Mouse (Mus musculus): ENCODE measurements at regions not wholly inside any gene's neighbourhood (a gene's known extent, or its start where the extent isn't known, plus 50 kb on each side); places are given as distances from the start of the nearest gene placed in this dataset.
"Not testable (repeated sequence)": the region's sequence is repeated elsewhere in the genome, so short reads cannot be mapped to it uniquely, and the experiment has no call there.

DNA sequence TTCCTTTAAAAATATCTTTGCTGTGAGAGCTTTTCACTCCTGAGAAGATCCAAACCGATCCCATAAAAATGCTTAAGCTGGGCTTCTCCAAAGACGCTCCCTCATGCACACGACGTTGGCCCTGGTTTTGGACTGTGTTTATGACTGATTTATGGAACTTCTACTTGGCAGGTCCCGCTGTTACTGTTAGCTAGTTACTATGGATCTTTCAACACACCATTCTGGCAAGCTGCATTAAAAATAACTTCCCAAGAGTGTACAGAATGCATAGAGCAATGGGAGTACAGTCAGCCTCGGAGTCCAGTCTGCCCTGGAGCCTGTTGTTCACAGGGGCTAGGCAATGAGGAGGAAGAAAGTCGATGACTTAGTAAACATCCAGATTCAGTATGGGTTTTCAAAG is 71.5 kb upstream of the Cdk6 start:
- WGBS (ENCODE audit: insufficient replicate concordance): 52% methylated on average over 7 of the region's 7 CpGs
- no peak overlapping the region for H3K4me3 ChIP-seq (ENCODE audit: insufficient read depth in 1 of 2, low read depth in 2 of 2, low read length in 2 of 2)
- H3K9me3 ChIP-seq (ENCODE audit: control insufficient read depth, low read length): no peaks in the 10 kb centered on the region
- TF ChIP-seq EP300 (IDR thresholded peaks at IDR 0.05; ENCODE audit: low read depth) (no peak), CTCF (IDR thresholded peaks at IDR 0.05; ENCODE audit: low read depth) (no peak)
- ATAC-seq (ENCODE audit: insufficient read depth): no peak
- H3K27me3 ChIP-seq (ENCODE audit: control insufficient read depth, insufficient read depth, low read length): no peaks in the 10 kb centered on the region
- H3K4me1 ChIP-seq (replicated peaks; ENCODE audit: control insufficient read depth in 2 of 2, insufficient read depth in 2 of 2, low read length in 1 of 2): no peaks in the 10 kb centered on the region
- H3K27ac ChIP-seq: no peak overlapping the region
- H3K36me3 ChIP-seq (replicated peaks; ENCODE audit: control insufficient read depth, insufficient read depth, low read depth): no peaks in the 10 kb centered on the region
- H3K4me2 ChIP-seq (ENCODE audit: low read depth): no peak overlapping the region
- no peak for DNase-seq (ENCODE audit: low read depth in 3 of 3, low spot score in 3 of 3)
- H3K9ac ChIP-seq (replicated peaks): no peak overlapping the region

DNA sequence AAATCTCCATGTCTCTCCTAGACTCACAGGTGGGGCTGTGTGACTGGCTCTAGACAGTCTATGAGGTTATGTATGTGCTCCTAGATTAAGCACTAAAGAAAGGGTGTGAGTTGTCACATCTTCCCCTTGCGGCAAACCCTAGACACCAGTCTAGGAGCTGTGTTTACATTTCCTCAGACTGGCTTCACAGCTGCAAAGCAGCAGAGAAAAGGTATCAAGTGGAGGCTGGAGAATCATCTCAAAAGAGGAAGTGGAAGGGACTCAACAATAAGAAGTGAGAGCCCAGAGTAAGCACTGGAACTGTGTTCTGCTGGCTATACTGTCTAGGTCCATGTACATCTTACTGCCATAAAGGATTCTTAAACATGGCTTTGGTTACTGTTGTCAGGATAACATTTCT is 68.1 kb upstream of the Cdk6 start:
- not testable (repeated sequence) for DNase-seq (ENCODE audit: low read depth in 3 of 3, low spot score in 3 of 3); H3K4me3 ChIP-seq (ENCODE audit: insufficient read depth in 1 of 2, low read depth in 2 of 2, low read length in 2 of 2); H3K27me3 ChIP-seq (ENCODE audit: control insufficient read depth, insufficient read depth, low read length); H3K4me2 ChIP-seq (ENCODE audit: low read depth); ATAC-seq (ENCODE audit: insufficient read depth); H3K4me1 ChIP-seq (replicated peaks; ENCODE audit: control insufficient read depth in 2 of 2, insufficient read depth in 2 of 2, low read length in 1 of 2); H3K9me3 ChIP-seq (ENCODE audit: control insufficient read depth, low read length); H3K36me3 ChIP-seq (replicated peaks; ENCODE audit: control insufficient read depth, insufficient read depth, low read depth); H3K9ac ChIP-seq (replicated peaks); H3K27ac ChIP-seq
- WGBS (ENCODE audit: insufficient replicate concordance): 34% methylated on average over 1 of the region's 1 CpGs

DNA sequence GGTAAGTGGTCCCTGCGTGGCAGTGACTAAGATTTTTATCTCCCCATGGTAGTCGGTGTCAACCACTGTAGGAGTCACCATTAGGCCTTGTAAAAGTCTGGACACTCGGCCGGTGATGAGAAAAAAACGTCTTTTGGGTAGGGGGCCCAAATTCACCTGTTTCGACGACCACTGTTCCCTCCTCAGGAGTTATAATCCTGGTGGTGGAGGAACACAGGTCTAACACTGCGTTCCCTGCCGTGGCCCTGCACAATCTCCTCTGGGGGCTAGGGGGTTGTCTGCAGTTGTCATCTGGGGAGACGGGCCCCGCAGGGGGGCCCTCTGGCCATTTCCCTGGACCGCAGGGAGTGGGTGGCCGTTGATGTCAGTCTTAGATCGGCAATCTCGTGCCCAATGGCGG is 64.0 kb upstream of the Cdk6 start:
- ATAC-seq (ENCODE audit: insufficient read depth): not testable (repeated sequence)
- WGBS (ENCODE audit: insufficient replicate concordance): 69% methylated on average over 16 of the region's 16 CpGs

DNA sequence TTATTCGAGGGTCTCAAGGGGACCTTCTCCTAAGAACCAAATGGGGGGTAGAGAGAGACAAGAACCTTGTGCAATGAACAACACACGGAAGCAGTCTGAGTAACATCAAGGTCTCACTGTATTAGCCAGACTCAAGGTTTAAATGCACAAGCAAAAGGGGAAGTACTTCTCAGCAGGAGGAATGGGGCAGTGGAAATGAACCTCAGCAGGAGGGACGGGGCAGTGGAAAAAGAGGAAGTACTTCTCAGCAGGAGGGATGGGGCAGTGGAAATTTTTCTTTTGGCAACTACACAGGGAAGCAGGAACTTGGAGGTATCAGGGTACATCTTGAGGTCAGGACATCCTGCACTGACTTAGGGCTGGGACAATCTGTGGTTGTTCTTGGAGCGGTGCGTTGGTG is 62.3 kb upstream of the Cdk6 start:
- not testable (repeated sequence) for H3K36me3 ChIP-seq (replicated peaks; ENCODE audit: control insufficient read depth, insufficient read depth, low read depth); ATAC-seq (ENCODE audit: insufficient read depth)
- WGBS (ENCODE audit: insufficient replicate concordance): 65% methylated on average over 5 of the region's 5 CpGs

More for the DNA sequence above, 64.0 kb upstream of the Cdk6 start:
- H3K9me3 ChIP-seq (ENCODE audit: control insufficient read depth, low read length); H3K4me2 ChIP-seq (ENCODE audit: low read depth); H3K36me3 ChIP-seq (replicated peaks; ENCODE audit: control insufficient read depth, insufficient read depth, low read depth); DNase-seq (ENCODE audit: low read depth in 3 of 3, low spot score in 3 of 3); H3K9ac ChIP-seq (replicated peaks); H3K4me3 ChIP-seq (ENCODE audit: insufficient read depth in 1 of 2, low read depth in 2 of 2, low read length in 2 of 2); H3K4me1 ChIP-seq (replicated peaks; ENCODE audit: control insufficient read depth in 2 of 2, insufficient read depth in 2 of 2, low read length in 1 of 2); H3K27ac ChIP-seq; H3K27me3 ChIP-seq (ENCODE audit: control insufficient read depth, insufficient read depth, low read length): not testable (repeated sequence)

DNA sequence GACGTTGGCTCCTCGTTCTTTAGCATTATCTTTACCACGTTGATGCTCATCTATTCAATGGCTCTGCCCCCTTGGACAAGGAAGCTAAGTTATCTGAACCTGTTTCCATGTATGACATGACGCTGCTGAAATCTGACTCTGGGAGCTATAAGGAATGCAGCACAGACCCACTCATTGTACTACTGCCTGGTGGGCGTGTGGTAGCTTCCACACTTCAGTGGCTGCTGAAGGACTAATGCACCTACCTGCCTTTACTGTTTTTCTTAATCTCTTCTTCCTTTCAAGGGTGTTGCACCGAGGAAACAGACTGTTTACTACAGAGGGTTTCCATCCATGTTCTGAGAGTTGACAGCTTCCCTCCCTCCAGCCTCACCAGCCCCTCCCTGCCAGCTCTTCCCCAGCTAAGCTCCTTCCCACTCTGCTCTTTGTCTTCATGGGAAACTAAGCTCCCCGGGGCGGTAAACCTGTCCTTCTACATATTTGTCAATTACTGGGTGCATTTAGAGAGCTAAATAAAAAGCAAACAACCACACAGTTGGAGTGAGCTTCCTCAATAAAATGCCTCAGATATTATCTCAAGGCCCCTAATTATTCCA is 59.3 kb upstream of the Cdk6 start:
- not testable (repeated sequence) for H3K4me1 ChIP-seq (replicated peaks; ENCODE audit: control insufficient read depth in 2 of 2, insufficient read depth in 2 of 2, low read length in 1 of 2); H3K36me3 ChIP-seq (replicated peaks; ENCODE audit: control insufficient read depth, insufficient read depth, low read depth); H3K27ac ChIP-seq; DNase-seq (ENCODE audit: low read depth in 3 of 3, low spot score in 3 of 3); H3K4me3 ChIP-seq (ENCODE audit: insufficient read depth in 1 of 2, low read depth in 2 of 2, low read length in 2 of 2); H3K9ac ChIP-seq (replicated peaks); H3K4me2 ChIP-seq (ENCODE audit: low read depth); ATAC-seq (ENCODE audit: insufficient read depth); H3K27me3 ChIP-seq (ENCODE audit: control insufficient read depth, insufficient read depth, low read length); H3K9me3 ChIP-seq (ENCODE audit: control insufficient read depth, low read length)
- 55% methylated on average over 8 of the region's 8 CpGs for WGBS (ENCODE audit: insufficient replicate concordance)

More for the DNA sequence above, 62.3 kb upstream of the Cdk6 start:
- H3K4me1 ChIP-seq (replicated peaks; ENCODE audit: control insufficient read depth in 2 of 2, insufficient read depth in 2 of 2, low read length in 1 of 2); DNase-seq (ENCODE audit: low read depth in 3 of 3, low spot score in 3 of 3); H3K27ac ChIP-seq; H3K27me3 ChIP-seq (ENCODE audit: control insufficient read depth, insufficient read depth, low read length); H3K9me3 ChIP-seq (ENCODE audit: control insufficient read depth, low read length); H3K4me2 ChIP-seq (ENCODE audit: low read depth); H3K4me3 ChIP-seq (ENCODE audit: insufficient read depth in 1 of 2, low read depth in 2 of 2, low read length in 2 of 2); H3K9ac ChIP-seq (replicated peaks): not testable (repeated sequence)

DNA sequence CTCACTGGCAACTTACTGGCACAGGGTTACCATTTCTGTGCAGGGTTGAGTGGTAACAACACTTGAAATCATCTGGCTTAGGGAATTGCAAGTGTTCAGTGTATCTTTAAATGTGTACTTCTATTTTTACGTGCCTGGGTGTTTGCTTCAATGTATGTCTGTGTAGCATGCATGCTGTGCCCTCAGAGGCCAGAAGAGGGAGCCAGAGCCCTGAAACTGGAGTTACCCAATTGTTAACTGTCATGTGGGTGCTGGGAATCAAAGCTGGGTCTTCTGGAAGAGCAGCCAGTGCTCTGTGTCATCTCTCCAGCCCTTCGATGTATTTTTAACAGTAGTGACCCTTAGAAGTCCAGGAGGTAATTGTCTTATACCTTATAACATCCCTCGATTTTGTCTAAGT is 58.2 kb upstream of the Cdk6 start:
- Histone ChIP-seq H3K9me3 (ENCODE audit: control insufficient read depth, low read length) (no peaks in the 10 kb centered on the region), H3K4me2 (ENCODE audit: low read depth) (no peak overlapping the region), H3K9ac (replicated peaks) (no peak overlapping the region), H3K4me1 (replicated peaks; ENCODE audit: control insufficient read depth in 2 of 2, insufficient read depth in 2 of 2, low read length in 1 of 2) (no peaks in the 10 kb centered on the region), H3K27me3 (ENCODE audit: control insufficient read depth, insufficient read depth, low read length) (no peaks in the 10 kb centered on the region), H3K4me3 (ENCODE audit: insufficient read depth in 1 of 2, low read depth in 2 of 2, low read length in 2 of 2) (no peak overlapping the region), H3K36me3 (replicated peaks; ENCODE audit: control insufficient read depth, insufficient read depth, low read depth) (no peaks in the 10 kb centered on the region), H3K27ac (no peak overlapping the region)
- DNase-seq (ENCODE audit: low read depth in 3 of 3, low spot score in 3 of 3) (no peak), ATAC-seq (ENCODE audit: insufficient read depth) (no peak)
- no peak for TF ChIP-seq EP300 (IDR thresholded peaks at IDR 0.05; ENCODE audit: low read depth)
- TF ChIP-seq CTCF (IDR thresholded peaks at IDR 0.05; ENCODE audit: low read depth): peak; percentile 23; the same call in 1 of the 2 replicates
- WGBS (ENCODE audit: insufficient replicate concordance): 63% methylated on average over 3 of the region's 3 CpGs

DNA sequence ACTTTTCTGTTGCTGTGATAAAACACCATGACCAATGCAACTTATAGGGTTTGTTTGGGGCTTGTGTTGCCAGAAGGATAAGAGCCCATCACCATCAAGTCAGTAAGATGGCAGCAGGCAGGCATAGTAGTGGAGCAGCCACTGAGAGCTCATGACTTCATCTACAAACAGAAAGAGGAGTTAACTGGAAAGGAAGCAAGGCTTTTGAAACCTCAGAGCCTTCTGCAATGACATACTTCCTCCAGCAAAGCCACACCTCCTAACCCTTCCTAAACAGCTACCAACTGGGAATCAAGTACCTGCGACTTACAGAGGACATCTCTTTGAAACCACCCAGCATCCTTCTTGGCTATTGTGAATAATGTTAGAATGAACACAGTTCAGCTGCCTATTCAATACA is 57.0 kb upstream of the Cdk6 start:
- not testable (repeated sequence) for H3K4me2 ChIP-seq (ENCODE audit: low read depth); H3K27ac ChIP-seq; H3K27me3 ChIP-seq (ENCODE audit: control insufficient read depth, insufficient read depth, low read length); H3K4me3 ChIP-seq (ENCODE audit: insufficient read depth in 1 of 2, low read depth in 2 of 2, low read length in 2 of 2); DNase-seq (ENCODE audit: low read depth in 3 of 3, low spot score in 3 of 3); H3K4me1 ChIP-seq (replicated peaks; ENCODE audit: control insufficient read depth in 2 of 2, insufficient read depth in 2 of 2, low read length in 1 of 2); H3K9ac ChIP-seq (replicated peaks); H3K36me3 ChIP-seq (replicated peaks; ENCODE audit: control insufficient read depth, insufficient read depth, low read depth); ATAC-seq (ENCODE audit: insufficient read depth); H3K9me3 ChIP-seq (ENCODE audit: control insufficient read depth, low read length)
- 63% methylated on average over 1 of the region's 1 CpGs for WGBS (ENCODE audit: insufficient replicate concordance)

DNA sequence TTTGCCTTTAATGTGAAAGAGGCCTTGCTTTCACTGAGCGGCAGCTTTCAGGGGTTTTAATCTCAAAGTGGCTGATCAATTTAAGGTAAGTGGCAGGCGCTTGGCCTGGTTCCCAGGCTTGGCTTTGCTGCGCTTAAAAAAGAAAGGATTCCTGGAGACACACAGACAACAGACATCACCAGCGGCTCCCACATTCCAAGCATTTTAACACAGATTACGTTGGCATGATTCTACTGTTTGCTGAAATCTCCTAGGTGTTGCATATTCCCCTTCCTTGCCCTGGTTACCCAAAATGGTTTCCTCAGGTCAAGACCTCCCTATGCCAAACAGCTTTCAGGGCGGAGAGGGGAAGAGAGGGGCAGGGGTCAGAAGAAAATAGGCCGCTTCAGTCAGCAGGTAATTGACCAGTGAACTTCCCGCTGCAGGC is 51.3 kb upstream of the Cdk6 start:
- not testable (repeated sequence) for H3K4me3 ChIP-seq (ENCODE audit: insufficient read depth in 1 of 2, low read depth in 2 of 2, low read length in 2 of 2); H3K9ac ChIP-seq (replicated peaks); H3K36me3 ChIP-seq (replicated peaks; ENCODE audit: control insufficient read depth, insufficient read depth, low read depth); H3K4me2 ChIP-seq (ENCODE audit: low read depth); H3K27me3 ChIP-seq (ENCODE audit: control insufficient read depth, insufficient read depth, low read length); H3K9me3 ChIP-seq (ENCODE audit: control insufficient read depth, low read length); H3K27ac ChIP-seq; ATAC-seq (ENCODE audit: insufficient read depth); H3K4me1 ChIP-seq (replicated peaks; ENCODE audit: control insufficient read depth in 2 of 2, insufficient read depth in 2 of 2, low read length in 1 of 2); DNase-seq (ENCODE audit: low read depth in 3 of 3, low spot score in 3 of 3)
- WGBS (ENCODE audit: insufficient replicate concordance): 65% methylated on average over 8 of the region's 8 CpGs

All from liver, embryonic 14.5 days (tissue).